Mouse (Mus musculus) hindbrain, embryonic 11.5 days (tissue): ENCODE results near the gene Gm14781. TPM values are rescaled to one million over a fixed set of nuclear protein-coding genes. Genes with fewer than 3 reads are reported as not detected.
"Not testable (repeated sequence)": the region's sequence is repeated elsewhere in the genome, so short reads cannot be mapped to it uniquely, and the experiment has no call there.

Experiments used
- ATAC-seq: fragments of 200-750 bp; cut with Nextera tagmentation; 2 replicates; pipeline ENCODE4 v1.8.0; 2017; ENCODE audit warnings: mild to moderate bottlenecking, moderate TSS enrichment, moderate library complexity; ENCODE audit not compliant: low FRiP score
- DNase-seq: peaks from one replicate; pipeline ENCODE4 v3.0.0-alpha.2; 2015; ENCODE audit warnings: low spot score
- H3K27ac ChIP-seq: fragments of 300-500 bp; sonication (generic); 2 replicates; pipeline ENCODE4 v1.5.1; 2014; ENCODE audit warnings: mild to moderate bottlenecking, low read depth, low read length
- H3K27me3 ChIP-seq: fragments of 300-500 bp; sonication (generic); 2 replicates; pipeline ENCODE4 v1.6.1; 2014; ENCODE audit warnings: mild to moderate bottlenecking, low read length, moderate library complexity, mixed read lengths; ENCODE audit not compliant: control insufficient read depth, insufficient read depth
- H3K36me3 ChIP-seq: fragments of 300-500 bp; sonication (generic); 2 replicates; pipeline ENCODE4 v1.6.1; 2014; ENCODE audit warnings: mild to moderate bottlenecking, low read length, moderate library complexity, mixed read lengths; ENCODE audit not compliant: control insufficient read depth, insufficient read depth
- H3K4me1 ChIP-seq: fragments of 300-500 bp; sonication (generic); replicated peaks from 2 replicates; pipeline ENCODE4 v1.6.1; 2014; ENCODE audit warnings: low read length, mixed read lengths; ENCODE audit not compliant: control insufficient read depth, insufficient read depth
- H3K4me2 ChIP-seq: fragments of 300-500 bp; sonication (generic); replicated peaks from 2 replicates; pipeline ENCODE4 v1.6.1; 2014; ENCODE audit warnings: mild to moderate bottlenecking, low read depth, low read length
- H3K4me3 ChIP-seq: fragments of 300-500 bp; sonication (generic); 2 replicates; pipeline ENCODE4 v1.5.1; 2014; ENCODE audit warnings: low read depth, low read length
- H3K9ac ChIP-seq: fragments of 300-500 bp; sonication (generic); 2 replicates; pipeline ENCODE4 v1.6.1; 2014; ENCODE audit warnings: low read depth, low read length
- H3K9me3 ChIP-seq: fragments of 300-500 bp; sonication (generic); 2 replicates; pipeline ENCODE4 v1.6.1; 2016; ENCODE audit warnings: low read length; ENCODE audit not compliant: control insufficient read depth
- WGBS: fragments of 180-500 bp; shearing (Covaris S2); extraction: QIAGEN DNeasy Blood & Tissue Kit; methylation state at CpG from one replicate; pipeline ENCODE4 v1.1.7; 2014; 5-methylcytosine and 5-hydroxymethylcytosine counted together
- polyA plus RNA-seq: library from polyadenylated mRNA; unstranded; fragments of >200 nt; fragmentation: Nextera tagmentation; extraction: Ambion mirVana; gene quantifications from 2 replicates; pipeline ENCODE4 v1.2.1, GENCODE M21; 2014

The Gm14781 gene
- not detected in 2 replicates for polyA plus RNA-seq

DNA sequence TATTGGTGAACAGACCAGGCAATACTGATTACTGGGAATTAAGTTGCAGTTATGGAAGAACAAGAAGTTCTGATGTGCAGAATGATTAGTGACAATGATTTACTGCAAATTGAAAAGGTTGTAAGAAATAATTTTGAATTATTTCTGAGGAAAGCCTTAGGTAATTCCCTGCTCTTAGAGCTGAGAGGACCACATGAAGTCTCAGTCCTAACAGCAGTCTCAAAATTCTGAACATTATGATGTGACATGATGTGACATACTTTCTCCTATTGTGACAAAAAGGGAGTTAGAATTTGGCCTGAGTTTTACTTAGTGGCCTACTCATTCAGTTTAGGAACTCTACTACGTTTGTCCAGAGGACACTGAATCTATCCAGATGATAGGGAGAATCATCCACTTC lies at the start of gene Gm14781:
Gm14781 (plus strand) TSS at position 301 of the 400 bp plus-strand sequence.
- H3K4me3 ChIP-seq, H3K4me1 ChIP-seq, H3K27ac ChIP-seq, H3K9ac ChIP-seq, H3K27me3 ChIP-seq, ATAC-seq, H3K4me2 ChIP-seq, H3K36me3 ChIP-seq, H3K9me3 ChIP-seq, DNase-seq: not testable (repeated sequence)
- WGBS = 78% methylated on average over 1 of the region's 1 CpGs

DNA sequence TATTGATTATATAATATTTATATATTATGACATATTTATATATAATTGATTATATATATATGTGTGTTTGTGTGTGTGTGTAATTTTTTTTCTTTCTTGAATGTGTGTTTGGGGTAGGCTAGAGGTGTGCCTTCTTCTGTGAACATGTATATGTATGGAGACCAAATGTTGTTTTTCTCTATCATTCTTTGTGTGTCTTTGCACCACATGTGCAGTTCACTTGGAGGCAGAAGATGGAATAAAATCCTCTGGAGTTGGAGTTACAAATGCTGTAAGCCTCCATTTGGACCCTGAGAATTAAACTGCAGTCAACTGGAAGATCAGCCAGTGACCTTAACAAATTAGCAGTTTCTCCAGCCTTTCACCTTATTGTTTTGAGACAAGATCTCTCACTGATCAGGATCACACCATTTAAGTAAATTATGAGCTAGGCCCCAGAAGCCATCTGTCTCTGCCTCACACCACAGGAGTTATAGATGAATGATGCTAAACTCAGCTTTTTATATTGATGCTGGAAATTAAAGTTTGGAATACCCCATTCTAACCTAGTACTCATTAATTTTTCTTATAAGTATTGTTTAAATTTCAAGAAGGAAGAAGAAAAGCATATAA lies 23.1 kb downstream of the Gm14781 start:
- not testable (repeated sequence) for H3K4me1 ChIP-seq
- ATAC-seq = 0 out of 2 replicates have a peak, but pooled peaks have one; percentile 38

More for the DNA sequence above, 23.1 kb downstream of the Gm14781 start:
- not testable (repeated sequence) for H3K4me3 ChIP-seq, H3K4me2 ChIP-seq, H3K27me3 ChIP-seq, H3K9ac ChIP-seq, H3K9me3 ChIP-seq, H3K36me3 ChIP-seq, DNase-seq, H3K27ac ChIP-seq

Other genes starting within 250 kb of the Gm14781 start
- not detected in 2 replicates for gene Gm5072, start 239.7 kb upstream of the Gm14781 start, polyA plus RNA-seq
- gene Gm8914, start 152.1 kb upstream of the Gm14781 start, polyA plus RNA-seq = not detected in 2 replicates
- gene 1700084M14Rik, start 56.3 kb upstream of the Gm14781 start, polyA plus RNA-seq = not detected in 2 replicates
- not detected in 2 replicates for gene Mageb5, start 150.8 kb downstream of the Gm14781 start, polyA plus RNA-seq